Mouse (Mus musculus) forebrain, embryonic 16.5 days (tissue): ENCODE results near the gene S100a3. TPM values are rescaled to one million over a fixed set of nuclear protein-coding genes. Genes with fewer than 3 reads are reported as not detected.

ENCODE experiments used
- ATAC-seq: fragments of 200-750 bp; cut with Nextera tagmentation; 2 replicates; pipeline ENCODE4 v1.8.0; 2017; ENCODE audit warnings: mild to moderate bottlenecking, moderate library complexity
- H3K27ac ChIP-seq: fragments of 300-500 bp; sonication (generic); 2 replicates; pipeline ENCODE4 v1.5.1; 2014; ENCODE audit warnings: low read length, control low read depth
- H3K27me3 ChIP-seq: fragments of 300-500 bp; sonication (generic); replicated peaks from 2 replicates; pipeline ENCODE4 v1.6.1; 2014; ENCODE audit warnings: low read length; ENCODE audit not compliant: control insufficient read depth, insufficient read depth
- H3K36me3 ChIP-seq: fragments of 300-500 bp; sonication (generic); 2 replicates; pipeline ENCODE4 v1.6.1; 2014; ENCODE audit not compliant: control insufficient read depth, insufficient read depth
- H3K4me1 ChIP-seq: fragments of 300-500 bp; sonication (generic); replicated peaks from 2 replicates; pipeline ENCODE4 v1.6.1; 2014; ENCODE audit warnings: low read length; ENCODE audit not compliant: control insufficient read depth, insufficient read depth
- H3K4me2 ChIP-seq: fragments of 300-500 bp; sonication (generic); 2 replicates; pipeline ENCODE4 v1.6.1; 2014; ENCODE audit warnings: mild to moderate bottlenecking, low read length, control low read depth
- H3K4me3 ChIP-seq: fragments of 300-500 bp; sonication (generic); replicated peaks from 2 replicates; pipeline ENCODE4 v1.5.1; 2014; ENCODE audit warnings: mild to moderate bottlenecking, low read length, control low read depth
- H3K9ac ChIP-seq: fragments of 300-500 bp; sonication (generic); replicated peaks from 2 replicates; pipeline ENCODE4 v1.6.1; 2014; ENCODE audit warnings: low read depth, low read length, control low read depth
- H3K9me3 ChIP-seq: fragments of 300-500 bp; sonication (generic); 2 replicates; pipeline ENCODE4 v1.6.1; 2016; ENCODE audit warnings: low read length; ENCODE audit not compliant: control insufficient read depth
- WGBS: fragments of 180-500 bp; shearing (Covaris S2); extraction: QIAGEN DNeasy Blood & Tissue Kit; methylation state at CpG from one replicate; pipeline ENCODE4 v1.1.7; 2014; 5-methylcytosine and 5-hydroxymethylcytosine counted together
- polyA plus RNA-seq: library from polyadenylated mRNA; unstranded; fragments of >200 nt; fragmentation: Nextera tagmentation; extraction: Ambion mirVana; gene quantifications from 2 replicates; pipeline ENCODE4 v1.2.1, GENCODE M21; 2015

The S100a3 gene
- polyA plus RNA-seq, 1 experiment from 2014 or later = not detected

GRCm38 (mm10) chr3:90647291-90647690 is 86.9 kb downstream of the S100a3 start:
- Histone ChIP-seq H3K27me3 (no peaks in the 10 kb centered on the region), H3K4me3 (no peak overlapping the region), H3K4me2 (no peak overlapping the region), H3K9me3 (no peaks in the 10 kb centered on the region), H3K4me1 (no peaks in the 10 kb centered on the region), H3K36me3 (no peaks in the 10 kb centered on the region), H3K27ac (no peak overlapping the region), H3K9ac (no peak overlapping the region)
- ATAC-seq = no peak
- 87% methylated on average over 1 of the region's 1 CpGs for WGBS

DNA sequence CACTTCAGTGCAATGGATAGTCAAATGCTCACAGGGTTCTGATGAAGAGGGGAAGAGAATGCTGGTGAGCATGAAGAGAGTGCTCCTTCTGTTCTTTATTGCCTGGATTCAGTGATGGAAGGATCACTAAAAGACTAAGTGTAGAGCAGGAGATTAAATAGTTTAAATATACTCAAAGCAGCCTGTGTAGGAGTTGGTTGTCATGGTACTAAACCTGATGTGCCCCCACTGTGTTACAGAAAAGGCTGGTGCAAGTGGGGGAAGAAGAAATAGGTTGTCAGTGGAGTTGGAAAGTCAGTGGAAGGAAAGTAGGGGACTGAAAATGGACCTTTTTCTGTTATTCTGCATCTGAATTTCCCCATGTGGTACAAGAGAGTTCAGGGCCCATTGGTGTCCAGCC is 88.6 kb downstream of the S100a3 start:
- no peak for ATAC-seq
- no peaks in the 10 kb centered on the region for H3K9me3 ChIP-seq
- peaks cover 1% of the 10 kb centered on the region; the same call in 1 of the 2 replicates for H3K27me3 ChIP-seq
- no peaks in the 10 kb centered on the region for H3K36me3 ChIP-seq
- H3K4me2 ChIP-seq = no peak overlapping the region
- no peak overlapping the region for H3K9ac ChIP-seq
- no peaks in the 10 kb centered on the region for H3K4me1 ChIP-seq
- no peak overlapping the region for H3K4me3 ChIP-seq
- no peak overlapping the region for H3K27ac ChIP-seq

- no peak overlapping the region for H3K4me2 ChIP-seq
- H3K27ac ChIP-seq = no peak overlapping the region
- H3K9me3 ChIP-seq = no peaks in the 10 kb centered on the region
- H3K9ac ChIP-seq = no peak overlapping the region
- peaks cover 3% of the 10 kb centered on the region; the same call in 1 of the 2 replicates for H3K27me3 ChIP-seq
- no peak for ATAC-seq
- no peak overlapping the region for H3K4me3 ChIP-seq
- 91% methylated on average over 2 of the region's 2 CpGs for WGBS
- no peaks in the 10 kb centered on the region for H3K4me1 ChIP-seq
- H3K36me3 ChIP-seq = no peaks in the 10 kb centered on the region
Observed at GRCm38 (mm10) chr3:90649832-90650231, 89.5 kb downstream of the S100a3 start.

Other genes with a start within 250 kb of the S100a3 start
- 17.1 and 20.0 TPM in 2 replicates for gene Slc27a3, start 170.6 kb upstream of the S100a3 start, polyA plus RNA-seq
- gene Ints3, start 127.0 kb upstream of the S100a3 start, polyA plus RNA-seq = 32.2 and 32.3 TPM in 2 replicates
- gene Npr1, start 94.7 kb upstream of the S100a3 start, polyA plus RNA-seq = 2.1 and 2.6 TPM in 2 replicates
- 331 and 336 TPM in 2 replicates for gene Ilf2, start 84.5 kb upstream of the S100a3 start, polyA plus RNA-seq
- 76.8 and 83.3 TPM in 2 replicates for gene Snapin, start 69.5 kb upstream of the S100a3 start, polyA plus RNA-seq
- 202 and 220 TPM in 2 replicates for gene Chtop, start 51.1 kb upstream of the S100a3 start, polyA plus RNA-seq
- 11.2 and 14.3 TPM in 2 replicates for gene S100a1, start 46.2 kb upstream of the S100a3 start, polyA plus RNA-seq
- 8.0 and 9.7 TPM in 2 replicates for gene S100a13, start 46.1 kb upstream of the S100a3 start, polyA plus RNA-seq
- 0.31 TPM in 1 of 2 replicates, not detected in the other for gene S100a14, start 33.7 kb upstream of the S100a3 start, polyA plus RNA-seq
- 36.2 and 44.2 TPM in 2 replicates for gene S100a16, start 23.3 kb upstream of the S100a3 start, polyA plus RNA-seq
- gene S100a2, start 29.7 kb downstream of the S100a3 start, polyA plus RNA-seq = not detected in 2 replicates
- gene Gm42674, start 41.3 kb downstream of the S100a3 start, polyA plus RNA-seq = not detected in 2 replicates
- 0.65 and 1.3 TPM in 2 replicates for gene S100a4, start 43.2 kb downstream of the S100a3 start, polyA plus RNA-seq
- gene S100a5, start 47.9 kb downstream of the S100a3 start, polyA plus RNA-seq = not detected in 2 replicates
- gene S100a6, start 52.3 kb downstream of the S100a3 start, polyA plus RNA-seq = 9.5 and 13.3 TPM in 2 replicates
- not detected in 2 replicates for gene S100a7a, start 93.4 kb downstream of the S100a3 start, polyA plus RNA-seq
- 1.8 and 5.4 TPM in 2 replicates for gene S100a8, start 108.4 kb downstream of the S100a3 start, polyA plus RNA-seq
- 0.77 and 3.4 TPM in 2 replicates for gene S100a9, start 135.1 kb downstream of the S100a3 start, polyA plus RNA-seq
- not detected in 2 replicates for gene Pglyrp4, start 166.3 kb downstream of the S100a3 start, polyA plus RNA-seq
- gene Gm5849, start 217.3 kb downstream of the S100a3 start, polyA plus RNA-seq = not detected in 2 replicates